Mouse (Mus musculus): ENCODE data around the gene Jph3.

Jph3 gene

DNA sequence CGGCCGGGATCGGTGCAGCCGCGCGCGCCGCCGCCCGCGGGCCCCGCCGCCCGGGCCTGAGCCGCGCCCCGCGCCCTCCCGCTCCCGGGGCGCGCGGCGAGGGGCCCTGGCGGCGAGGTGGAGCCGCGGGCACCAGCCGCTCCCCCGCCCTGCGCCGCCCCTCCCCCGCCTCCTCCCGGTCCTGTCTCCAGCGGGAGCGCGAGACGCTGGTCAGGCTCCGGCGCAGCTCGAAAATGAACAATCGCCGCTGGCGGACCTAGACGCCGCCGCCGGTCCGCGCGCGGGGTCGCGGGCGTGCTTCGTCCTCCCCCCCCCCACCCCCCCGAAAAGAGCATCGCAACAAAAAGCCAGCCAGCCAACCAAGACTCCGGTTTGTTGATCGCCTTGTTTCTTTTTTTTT, 747 bp downstream of the Jph3 start:
- no peak for DNase-seq (ENCODE audit: low spot score)

DNA sequence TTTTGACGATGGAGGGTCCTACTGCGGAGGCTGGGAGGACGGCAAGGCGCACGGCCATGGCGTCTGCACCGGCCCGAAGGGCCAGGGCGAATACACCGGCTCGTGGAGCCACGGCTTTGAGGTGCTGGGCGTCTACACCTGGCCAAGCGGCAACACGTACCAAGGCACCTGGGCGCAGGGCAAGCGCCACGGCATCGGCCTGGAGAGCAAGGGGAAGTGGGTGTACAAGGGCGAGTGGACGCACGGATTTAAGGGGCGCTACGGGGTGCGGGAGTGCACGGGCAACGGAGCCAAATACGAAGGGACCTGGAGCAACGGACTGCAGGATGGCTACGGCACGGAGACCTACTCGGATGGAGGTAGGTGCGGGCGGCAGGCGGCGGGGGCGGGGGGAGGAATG, 1.2 kb downstream of the Jph3 start:
- no peak for DNase-seq (ENCODE audit: low spot score)

- no peak for DNase-seq (ENCODE audit: low spot score)
Observed at GRCm38 (mm10) chr8:121731060-121731459, 1.6 kb downstream of the Jph3 start.

DNA sequence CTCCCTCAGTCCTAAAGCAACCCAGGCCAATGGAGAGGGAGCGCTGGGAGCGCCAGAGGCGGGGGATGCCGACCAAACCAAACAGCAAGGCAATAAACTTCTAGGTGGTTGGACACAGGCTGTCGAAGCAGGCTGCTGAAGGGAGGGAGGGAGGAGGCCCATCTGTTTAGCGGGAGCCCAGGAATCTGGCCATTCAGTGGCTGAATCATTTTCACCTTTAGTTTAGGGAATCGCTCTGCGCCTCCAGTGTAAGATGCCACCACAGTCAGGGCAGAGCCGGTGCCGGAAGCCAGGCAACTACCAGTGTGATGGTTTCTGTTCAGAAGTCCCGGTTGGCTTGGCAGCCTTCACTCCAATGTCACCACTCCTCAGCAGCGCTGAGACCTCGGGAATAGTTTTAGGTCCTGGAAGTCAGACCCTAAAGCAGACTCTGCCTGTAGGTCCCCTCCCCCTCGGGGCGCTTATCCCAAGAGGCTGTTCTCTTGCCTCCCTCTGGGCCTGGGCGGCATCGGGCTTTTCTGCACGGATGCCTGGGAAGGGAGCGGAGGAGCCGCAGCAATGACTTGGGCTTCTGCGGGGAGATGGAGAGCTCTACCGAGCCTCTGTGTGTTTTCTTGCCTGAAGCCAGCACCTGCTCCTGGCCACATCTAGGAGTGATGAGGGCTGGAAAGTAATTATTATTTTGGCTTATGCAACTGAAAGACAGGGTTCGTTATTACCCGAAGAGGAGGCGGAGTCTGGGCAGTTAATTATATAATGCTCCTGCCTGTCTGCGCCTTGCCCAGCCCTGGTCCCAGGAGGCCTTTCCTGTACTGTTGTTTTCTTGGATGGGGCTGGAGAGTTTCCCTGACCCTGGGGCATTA, 2.3 kb downstream of the Jph3 start:
- no peak for DNase-seq (ENCODE audit: low spot score)

DNA sequence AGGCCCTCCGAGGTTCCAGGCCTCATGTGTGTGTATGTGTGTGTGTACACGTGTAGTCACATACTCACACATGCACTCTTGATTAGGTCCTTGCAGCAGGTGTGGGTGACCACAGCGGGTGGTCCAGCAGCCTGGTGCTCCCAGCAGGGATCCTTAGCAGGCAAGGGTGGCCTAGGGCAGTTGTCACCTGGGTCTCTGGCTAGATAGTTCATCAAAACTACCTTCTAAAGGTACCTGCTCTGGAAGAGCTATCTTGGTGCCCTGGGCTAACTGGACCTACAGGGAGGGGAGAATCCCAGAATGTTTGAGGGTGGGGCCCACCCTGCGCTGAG, 2.9 kb downstream of the Jph3 start:
- no peak for DNase-seq (ENCODE audit: low spot score)

DNA sequence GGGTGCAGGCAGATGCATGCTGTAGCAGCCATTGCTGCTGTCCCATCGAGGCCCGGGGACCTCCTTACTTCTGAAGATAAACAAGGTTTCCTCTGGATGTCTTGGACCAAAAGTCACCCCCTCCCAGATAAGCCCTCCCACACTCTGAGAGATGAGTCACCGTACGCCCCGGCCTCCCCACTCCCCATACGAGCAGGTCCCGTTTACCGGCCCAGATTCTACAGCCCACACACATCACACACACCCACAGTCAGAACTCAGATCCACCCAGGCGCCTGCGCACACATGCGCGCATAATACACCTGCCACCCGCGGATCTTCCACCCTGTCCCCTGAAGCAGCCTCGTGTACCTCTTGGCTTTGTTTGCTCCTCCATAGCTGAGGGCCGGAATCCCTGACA, 4.8 kb downstream of the Jph3 start:
- no peak for DNase-seq (ENCODE audit: low spot score)

GRCm38 (mm10) chr8:121736236-121736635, 6.8 kb downstream of the Jph3 start:
- DNase-seq (ENCODE audit: low spot score) = peak; percentile 20

GRCm38 (mm10) chr8:121740721-121741120, 11.3 kb downstream of the Jph3 start:
- no peak for DNase-seq (ENCODE audit: low spot score)

DNA sequence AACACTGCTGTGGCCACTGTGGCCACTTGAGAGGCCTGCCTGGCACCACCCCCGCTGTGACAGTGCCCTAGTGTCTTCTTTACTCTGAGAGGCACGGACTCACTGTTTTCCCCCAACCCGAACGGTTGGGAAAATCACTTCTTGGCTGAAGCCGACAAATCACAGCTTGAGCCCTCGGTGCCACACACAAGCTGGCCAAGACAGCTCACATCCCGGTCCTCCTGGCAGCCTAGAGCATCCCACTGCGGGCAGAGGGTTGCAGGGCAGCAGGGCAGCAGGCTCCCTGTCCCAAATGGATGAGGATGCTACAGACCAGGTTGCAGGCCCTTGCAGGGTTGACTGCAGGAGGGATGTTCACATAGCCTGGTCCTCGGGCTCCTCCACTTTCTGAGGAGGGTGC, 20.1 kb downstream of the Jph3 start:
- no peak for DNase-seq (ENCODE audit: low spot score)

- no peak for DNase-seq (ENCODE audit: low spot score)
Observed at GRCm38 (mm10) chr8:121750512-121750911, 21.1 kb downstream of the Jph3 start.

DNA sequence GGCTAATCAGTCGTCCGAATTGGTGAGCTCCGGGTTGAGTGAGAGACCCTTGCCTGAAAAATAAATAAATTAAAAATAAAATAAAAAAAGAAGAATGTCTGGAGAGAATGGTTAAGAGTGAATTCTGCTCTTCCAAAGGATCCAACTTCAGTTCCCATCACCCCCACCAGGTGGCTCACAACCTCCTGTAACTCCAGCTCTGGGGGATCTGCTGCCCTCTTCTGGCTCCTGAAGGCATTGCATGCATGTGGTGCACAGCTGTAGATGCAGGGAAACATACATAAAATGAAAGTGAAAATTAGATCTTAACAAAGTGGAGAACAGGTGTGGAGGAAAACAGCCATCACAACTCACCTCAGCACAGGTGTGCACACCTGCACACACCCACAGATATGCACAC, 22.0 kb downstream of the Jph3 start:
- peak; percentile 18 for DNase-seq (ENCODE audit: low spot score)

GRCm38 (mm10) chr8:121758470-121758869, 29.0 kb downstream of the Jph3 start:
- no peak for DNase-seq (ENCODE audit: low spot score)

DNA sequence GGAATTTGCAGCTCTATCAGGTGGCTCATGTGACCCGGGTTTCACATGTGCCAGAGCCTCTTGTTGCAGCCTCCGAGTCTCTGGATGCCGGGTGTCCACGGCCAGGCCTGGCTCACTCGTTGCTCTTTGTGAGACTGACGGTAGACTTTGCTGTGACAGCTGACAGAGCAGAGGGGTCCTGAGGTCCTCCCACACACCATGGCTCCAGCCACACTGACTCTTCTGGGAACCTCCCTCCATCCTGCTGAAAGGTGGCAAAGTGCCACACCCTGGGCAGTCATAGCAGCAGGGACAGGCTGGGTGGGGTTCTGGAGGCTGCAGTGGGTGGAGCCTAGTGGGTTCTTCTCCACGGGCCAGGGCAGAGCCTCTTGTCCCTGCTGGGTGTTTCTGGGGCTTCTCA, 31.1 kb downstream of the Jph3 start:
- no peak for DNase-seq (ENCODE audit: low spot score)

GRCm38 (mm10) chr8:121761480-121761879, 32.1 kb downstream of the Jph3 start:
- DNase-seq (ENCODE audit: low spot score) = no peak

DNA sequence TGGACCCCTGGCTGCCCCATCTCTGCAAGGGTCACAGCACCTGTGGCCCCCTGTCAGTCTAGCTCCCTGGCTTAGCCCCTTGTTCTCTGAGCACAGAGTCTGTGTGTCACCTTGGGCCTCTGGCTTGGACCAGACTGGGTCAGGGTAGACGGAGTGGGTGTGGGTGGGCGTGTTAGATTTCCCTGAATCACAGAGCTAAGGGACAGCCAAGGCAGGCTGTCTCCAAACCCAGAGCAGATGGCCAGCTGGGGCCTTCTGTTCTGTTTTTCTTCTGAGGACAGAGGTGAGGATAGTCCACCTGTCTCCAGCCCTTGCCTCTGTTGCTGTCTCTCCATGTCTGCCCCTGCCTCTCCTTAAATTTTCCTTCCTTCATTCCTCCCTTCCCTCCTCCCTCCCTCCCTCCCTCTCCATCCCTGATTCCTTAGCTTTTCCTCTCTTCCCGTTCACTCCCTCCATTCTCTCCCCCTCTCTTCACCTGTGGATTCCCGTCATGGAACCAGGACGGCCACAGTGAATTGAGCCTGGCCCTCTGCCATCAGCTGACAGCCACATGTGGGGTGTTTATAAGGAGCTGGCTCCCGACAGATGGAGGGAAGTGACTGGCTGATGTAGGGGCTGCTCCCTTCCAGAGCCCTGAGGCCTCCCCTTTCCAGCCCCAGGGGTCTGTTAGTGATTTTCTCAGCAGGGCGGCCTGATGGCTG, 33.7 kb downstream of the Jph3 start:
- no peak for DNase-seq (ENCODE audit: low spot score)

- DNase-seq (ENCODE audit: low spot score) = no peak
Observed at GRCm38 (mm10) chr8:121763700-121764013, 34.2 kb downstream of the Jph3 start.

DNA sequence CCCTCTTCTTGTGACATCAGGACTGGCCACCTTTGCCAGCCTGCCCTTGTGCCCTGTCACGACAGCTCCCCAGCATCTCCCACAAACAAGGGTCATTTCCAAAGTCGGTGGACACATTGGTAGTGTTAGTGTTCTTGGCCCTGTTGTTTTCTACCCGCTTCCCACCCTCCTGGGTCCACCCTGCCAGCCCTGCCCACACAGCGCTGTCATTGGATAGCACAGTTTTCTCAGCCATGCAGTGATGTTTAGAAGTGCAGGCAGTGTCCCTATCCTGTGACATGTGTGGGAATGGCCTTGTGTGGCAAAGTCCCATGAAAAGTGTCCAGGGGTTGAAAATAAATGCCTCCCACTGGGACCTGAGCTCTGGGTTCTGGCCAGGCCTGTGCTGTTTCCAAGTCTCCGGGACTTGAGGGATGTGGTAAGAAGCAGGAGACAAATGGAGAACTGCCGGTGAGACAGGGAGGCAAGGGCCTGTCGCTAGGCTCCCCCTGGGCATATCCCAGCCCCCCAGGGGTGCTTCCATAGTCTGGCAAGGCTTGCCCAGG, 36.2 kb downstream of the Jph3 start:
- DNase-seq (ENCODE audit: low spot score) = no peak

- DNase-seq (ENCODE audit: low spot score) = no peak
Observed at GRCm38 (mm10) chr8:121769095-121769494, 39.7 kb downstream of the Jph3 start.

DNA sequence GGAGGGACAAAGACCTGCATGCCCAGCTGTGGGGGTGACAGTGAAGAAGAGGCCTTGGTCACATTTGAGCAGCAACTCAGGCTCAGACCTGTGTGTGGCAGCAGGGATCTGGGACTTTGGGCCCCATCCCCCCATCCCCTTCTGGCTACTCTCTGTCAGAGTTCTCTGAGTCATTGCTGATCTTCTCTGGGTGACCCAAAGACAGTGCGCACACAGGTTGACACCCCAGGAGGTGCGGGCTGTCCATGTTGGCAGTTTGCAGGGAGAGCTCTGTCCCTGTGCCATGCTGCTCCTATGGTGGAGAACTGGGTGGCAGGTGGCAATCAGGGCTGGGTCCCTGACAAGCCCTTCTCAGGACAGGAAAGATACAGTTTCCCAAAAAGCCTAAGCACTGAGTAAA, 40.2 kb downstream of the Jph3 start:
- DNase-seq (ENCODE audit: low spot score) = no peak

DNA sequence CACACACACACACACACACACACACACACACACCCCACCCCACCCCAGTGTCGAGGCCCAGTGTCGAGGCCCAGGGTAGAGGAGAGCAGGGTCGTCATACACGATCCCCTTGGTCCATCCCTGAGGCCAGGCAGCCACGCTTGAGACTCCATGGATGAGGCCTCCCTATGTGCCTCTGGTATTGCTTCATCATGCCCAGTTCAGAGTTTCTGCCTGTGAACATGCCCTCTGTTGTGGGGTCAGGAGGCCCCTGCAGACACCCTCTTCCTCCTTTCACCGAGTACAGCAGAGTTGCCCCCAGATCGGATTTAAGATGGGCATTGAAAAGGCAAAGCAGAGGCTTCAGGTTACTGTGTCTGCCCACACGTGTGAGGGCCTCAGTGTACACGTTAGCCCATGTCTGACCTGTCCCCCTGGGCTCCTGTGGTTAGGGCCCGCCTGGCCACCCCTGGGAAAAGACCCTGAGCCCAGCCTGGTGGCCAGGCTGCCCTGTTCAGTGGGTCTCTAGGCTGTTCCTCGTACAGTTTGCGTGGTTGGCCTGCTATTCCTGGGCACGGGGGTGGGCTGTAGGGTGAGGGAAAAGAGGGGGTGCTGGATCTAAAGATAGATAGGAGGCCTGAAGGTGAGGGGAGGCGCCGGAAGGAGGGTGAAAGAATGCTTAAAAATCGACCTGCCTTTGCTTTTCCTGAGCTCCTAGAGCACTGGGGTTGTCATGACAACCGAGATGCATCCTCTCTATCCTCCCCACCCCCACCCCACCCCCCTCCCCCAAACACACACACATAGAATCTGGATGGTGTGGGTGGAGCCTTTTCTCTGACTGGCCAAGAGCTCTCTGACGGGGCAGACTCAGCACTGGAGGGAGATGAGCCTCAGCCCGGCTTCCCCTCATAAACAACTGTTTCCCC, 41.7 kb downstream of the Jph3 start:
- no peak for DNase-seq (ENCODE audit: low spot score)

GRCm38 (mm10) chr8:121773876-121774275, 44.5 kb downstream of the Jph3 start:
- no peak for DNase-seq (ENCODE audit: low spot score)

GRCm38 (mm10) chr8:121782493-121782892, 53.1 kb downstream of the Jph3 start:
- no peak for DNase-seq (ENCODE audit: low spot score)

GRCm38 (mm10) chr8:121786542-121786941, 57.1 kb downstream of the Jph3 start:
- DNase-seq (ENCODE audit: low spot score) = no peak

Measured in ovary, postnatal 10 days (tissue).